Mouse (Mus musculus): ENCODE data around the gene Tuba1c. TPM values are rescaled to one million over a fixed set of nuclear protein-coding genes. Genes with fewer than 3 reads are reported as not detected.

Tuba1c gene
- polyA plus RNA-seq (2015; fragmentation: Nextera tagmentation; extraction: Ambion mirVana): 11.9 and 12.2 TPM in 2 replicates

DNA sequence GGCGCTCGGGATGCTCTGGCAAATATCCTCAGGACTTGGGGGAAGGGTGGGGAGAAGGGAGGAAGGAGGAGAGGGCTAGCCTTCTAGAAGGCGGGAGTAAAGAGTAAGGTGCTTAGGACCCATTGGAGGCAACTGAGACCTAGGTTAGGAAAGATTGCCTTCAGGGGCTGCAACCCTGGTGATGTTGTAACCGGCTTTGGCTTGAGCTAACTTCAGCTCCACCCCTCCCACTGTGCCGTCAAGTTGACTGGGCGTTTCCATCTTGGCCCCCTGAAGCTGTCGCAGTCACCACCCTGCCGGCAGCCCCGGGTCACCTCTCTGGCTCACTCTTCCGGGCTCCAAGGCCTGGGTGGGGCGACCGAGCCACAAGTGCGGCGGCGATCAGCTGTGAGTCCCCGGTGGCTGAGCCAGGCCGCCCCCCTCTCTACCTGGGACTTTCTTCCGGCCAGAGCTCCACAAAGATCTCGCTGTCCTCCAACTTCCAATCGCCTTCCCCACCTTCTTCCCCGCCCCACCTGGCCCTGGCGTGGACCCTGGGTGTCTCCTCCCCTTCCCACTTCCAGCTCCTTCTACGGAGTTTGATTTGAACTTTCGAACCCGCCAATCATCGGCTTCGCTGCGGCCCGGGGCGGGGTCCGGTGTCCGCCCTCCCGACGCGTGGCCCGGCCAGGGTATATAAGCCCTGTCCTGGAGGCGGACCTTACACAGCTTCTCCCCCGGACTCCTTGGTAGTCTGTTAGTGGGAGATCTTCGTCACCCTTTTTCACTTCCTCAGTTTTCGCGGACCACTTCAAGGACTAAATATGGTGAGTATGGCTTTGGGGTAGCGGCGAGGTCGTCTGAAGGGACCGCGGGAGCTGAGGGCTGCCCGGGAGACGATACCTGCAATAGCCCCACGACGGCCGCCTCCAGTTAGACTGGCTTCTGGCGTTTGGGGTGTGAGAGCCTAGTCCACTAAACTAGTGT lies at the start of gene Tuba1c:
Tuba1c (plus strand) TSS at position 273 of the 966 bp plus-strand sequence.

DNA sequence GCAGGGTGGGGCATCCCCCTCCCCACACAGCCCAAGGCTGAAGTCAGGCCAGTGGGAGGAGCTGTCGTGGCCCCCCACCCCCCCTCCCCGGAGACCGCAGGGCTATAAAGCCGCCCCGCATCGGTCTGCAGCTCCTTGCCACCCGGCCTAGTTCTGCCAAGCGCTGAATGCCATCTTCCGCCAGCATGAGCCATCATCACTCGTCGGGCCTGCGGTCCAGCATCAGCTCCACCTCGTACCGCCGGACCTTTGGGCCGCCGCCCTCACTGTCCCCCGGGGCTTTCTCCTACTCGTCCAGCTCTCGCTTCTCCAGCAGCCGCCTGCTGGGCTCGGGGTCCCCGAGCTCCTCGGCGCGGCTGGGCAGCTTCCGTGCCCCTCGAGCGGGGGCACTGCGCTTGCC lies 25.3 kb downstream of the Tuba1c start, which contains the start of gene Prph:
Prph (plus strand) TSS at position 135 of the 400 bp plus-strand sequence.

DNA sequence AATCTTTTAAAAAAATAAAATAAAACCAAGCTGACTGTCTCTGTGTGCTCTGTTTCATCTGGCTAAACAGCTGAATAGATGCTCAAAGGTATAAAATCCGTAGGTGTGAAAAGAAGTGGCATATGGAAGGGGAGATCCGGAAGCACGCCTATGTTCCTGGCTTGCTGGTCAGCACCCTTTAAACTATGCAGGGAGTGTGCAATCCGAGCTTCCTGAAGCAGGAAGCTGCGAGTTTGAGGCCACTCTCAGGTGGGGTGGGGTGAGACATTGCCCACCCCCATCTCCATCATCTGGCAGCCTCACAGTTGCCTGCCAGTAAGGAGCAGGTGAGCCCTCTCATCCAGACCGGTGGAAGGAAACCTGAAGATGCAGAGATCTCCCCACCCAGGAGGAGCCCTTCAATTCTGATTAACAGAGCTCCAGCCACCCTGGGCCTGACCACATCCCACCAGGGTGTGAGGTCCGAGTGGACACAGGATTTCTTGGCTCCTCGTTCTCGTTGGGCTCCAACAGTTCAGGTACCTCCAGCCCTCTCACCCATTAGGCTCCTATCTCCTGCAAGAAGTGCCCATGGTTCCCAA lies 44.4 kb downstream of the Tuba1c start, which contains the start of gene Troap:
Troap (plus strand) TSS at position 557 of the 581 bp plus-strand sequence.

DNA sequence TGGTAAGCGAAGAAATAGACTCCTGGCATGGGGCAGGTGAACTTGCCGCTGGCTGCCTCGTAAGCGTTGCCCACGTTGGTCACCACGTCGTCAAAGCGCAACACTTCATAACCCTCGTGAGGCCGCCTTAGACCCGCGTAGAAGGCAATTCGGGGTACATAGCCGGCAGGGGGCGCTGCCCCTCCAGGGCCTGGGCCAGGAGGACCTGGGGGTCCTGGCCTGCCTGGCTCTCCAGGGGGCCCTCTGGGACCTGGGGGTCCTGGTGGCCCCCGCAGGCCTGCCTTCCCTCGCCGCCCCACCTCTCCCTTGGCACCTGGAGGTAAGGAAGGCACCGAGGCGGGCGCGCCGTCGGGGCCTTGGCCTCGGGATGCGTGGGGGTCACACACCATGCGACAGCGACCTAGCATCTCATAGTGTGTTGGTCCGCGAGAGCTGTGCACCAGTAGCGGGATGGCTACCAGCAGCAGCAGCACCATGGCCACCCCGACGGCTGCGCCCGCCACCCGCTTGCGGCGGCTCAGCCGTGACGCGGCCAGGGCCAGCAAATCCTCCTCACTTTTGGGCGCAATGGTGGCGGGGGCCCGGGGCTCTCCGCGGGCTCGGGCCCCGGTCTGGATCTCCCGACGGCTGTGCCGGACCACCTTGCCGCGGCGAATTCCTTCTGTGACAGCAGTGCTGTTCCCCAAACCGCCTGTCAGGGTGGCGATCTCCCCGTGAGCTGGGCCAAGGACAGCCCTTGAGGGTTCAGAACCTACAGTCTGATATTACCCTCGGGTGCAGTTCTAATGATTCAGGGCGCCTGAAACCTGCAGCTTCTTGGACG lies 57.8 kb downstream of the Tuba1c start, which contains the start of gene C1ql4:
C1ql4 (minus strand) TSS at position 565 of the 823 bp plus-strand sequence.

Small RNAs within 50 kb of the gene (microRNA-seq; reads per million reads assigned to microRNA genes)
- gene Mir6960: not detected

Other genes with a start within 250 kb of the Tuba1c start
- 0.34 and 0.43 TPM in 2 replicates for gene Wnt1, start 240.0 kb upstream of the Tuba1c start, polyA plus RNA-seq (2015; fragmentation: Nextera tagmentation; extraction: Ambion mirVana)
- gene Ddn, start 220.4 kb upstream of the Tuba1c start, polyA plus RNA-seq (2015; fragmentation: Nextera tagmentation; extraction: Ambion mirVana): 0.32 and 0.39 TPM in 2 replicates
- 52.9 and 53.3 TPM in 2 replicates for gene Prkag1, start 198.4 kb upstream of the Tuba1c start, polyA plus RNA-seq (2015; fragmentation: Nextera tagmentation; extraction: Ambion mirVana)
- gene Kmt2d, start 158.7 kb upstream of the Tuba1c start, polyA plus RNA-seq (2015; fragmentation: Nextera tagmentation; extraction: Ambion mirVana): 7.9 and 9.2 TPM in 2 replicates
- 24.1 and 27.3 TPM in 2 replicates for gene Rhebl1, start 135.4 kb upstream of the Tuba1c start, polyA plus RNA-seq (2015; fragmentation: Nextera tagmentation; extraction: Ambion mirVana)
- gene Dhh, start 131.4 kb upstream of the Tuba1c start, polyA plus RNA-seq (2015; fragmentation: Nextera tagmentation; extraction: Ambion mirVana): 7.4 and 9.6 TPM in 2 replicates
- 12.3 and 15.5 TPM in 2 replicates for gene Lmbr1l, start 111.7 kb upstream of the Tuba1c start, polyA plus RNA-seq (2015; fragmentation: Nextera tagmentation; extraction: Ambion mirVana)
- gene Tuba1b, start 95.3 kb upstream of the Tuba1c start, polyA plus RNA-seq (2015; fragmentation: Nextera tagmentation; extraction: Ambion mirVana): 1,597 and 1,748 TPM in 2 replicates
- gene Gm49450, start 76.3 kb upstream of the Tuba1c start, polyA plus RNA-seq (2015; fragmentation: Nextera tagmentation; extraction: Ambion mirVana): not detected in 2 replicates
- 8,375 and 9,600 TPM in 2 replicates for gene Tuba1a, start 76.2 kb upstream of the Tuba1c start, polyA plus RNA-seq (2015; fragmentation: Nextera tagmentation; extraction: Ambion mirVana)
- gene Prph, start 25.3 kb downstream of the Tuba1c start, polyA plus RNA-seq (2015; fragmentation: Nextera tagmentation; extraction: Ambion mirVana): 119 and 163 TPM in 2 replicates
- 3.1 TPM in 2 replicates for gene Troap, start 44.7 kb downstream of the Tuba1c start, polyA plus RNA-seq (2015; fragmentation: Nextera tagmentation; extraction: Ambion mirVana)
- 2.1 and 3.4 TPM in 2 replicates for gene C1ql4, start 57.9 kb downstream of the Tuba1c start, polyA plus RNA-seq (2015; fragmentation: Nextera tagmentation; extraction: Ambion mirVana)
- gene Dnajc22, start 63.3 kb downstream of the Tuba1c start, polyA plus RNA-seq (2015; fragmentation: Nextera tagmentation; extraction: Ambion mirVana): 0.14 and 0.26 TPM in 2 replicates
- gene Spats2, start 96.0 kb downstream of the Tuba1c start, polyA plus RNA-seq (2015; fragmentation: Nextera tagmentation; extraction: Ambion mirVana): 20.0 and 22.4 TPM in 2 replicates
- 0.46 and 0.66 TPM in 2 replicates for gene Kcnh3, start 195.0 kb downstream of the Tuba1c start, polyA plus RNA-seq (2015; fragmentation: Nextera tagmentation; extraction: Ambion mirVana)
- gene Mcrs1, start 222.1 kb downstream of the Tuba1c start, polyA plus RNA-seq (2015; fragmentation: Nextera tagmentation; extraction: Ambion mirVana): 153 and 168 TPM in 2 replicates